Mouse (Mus musculus) embryo, embryonic 9.5 days (tissue): ENCODE data around the gene 5730455P16Rik.
A peak's percentile ranks its signal among the peaks of the same experiment; 100 is the strongest.
"Not testable (repeated sequence)": the region's sequence is repeated elsewhere in the genome, so short reads cannot be mapped to it uniquely, and the experiment has no call there.

ENCODE experiments used
- DNase-seq: peaks from one replicate; pipeline ENCODE4 v3.0.0-alpha.2; 2017; ENCODE audit errors: extremely low spot score

The 5730455P16Rik gene

DNA sequence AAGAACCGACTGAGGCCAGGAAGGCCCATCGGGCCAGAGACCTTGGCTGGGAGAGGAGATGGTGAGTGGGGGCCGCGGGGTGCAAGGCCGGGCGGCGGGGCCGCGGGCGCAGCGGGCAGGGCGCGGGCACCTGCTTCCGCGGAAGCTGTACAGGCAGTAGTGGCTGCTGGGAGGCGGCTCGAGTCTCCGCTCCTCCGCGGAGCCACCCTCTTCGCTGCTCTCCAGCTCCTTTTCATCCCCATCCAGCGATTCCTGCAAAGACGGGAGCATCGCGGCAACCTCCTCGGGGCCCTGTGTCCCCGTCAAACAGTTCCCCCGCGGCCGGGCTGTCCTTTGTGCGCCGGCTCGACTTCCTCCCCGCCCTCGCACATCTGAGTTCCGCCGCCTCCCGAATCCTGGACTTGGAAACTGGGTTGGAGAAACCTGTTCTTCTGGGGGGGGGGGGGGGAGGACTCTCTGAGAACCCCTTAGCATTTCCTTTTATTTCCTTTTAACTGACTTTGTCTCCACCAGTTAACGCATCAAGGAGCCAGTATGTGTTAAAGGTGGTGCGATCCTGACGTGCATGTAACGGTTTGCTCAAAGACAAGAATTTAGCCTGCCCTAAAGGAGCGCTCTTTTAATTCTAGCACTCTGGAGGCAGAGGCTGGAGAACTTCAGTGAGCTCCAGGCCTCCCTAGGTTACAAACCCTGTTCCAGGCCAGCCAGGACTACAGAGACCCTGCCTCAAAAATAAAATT is at the start of gene 5730455P16Rik:
Gene 5730455P16Rik (minus strand): TSS at position 323 of the 740 bp plus-strand sequence.
- peak; percentile 87 for DNase-seq

DNA sequence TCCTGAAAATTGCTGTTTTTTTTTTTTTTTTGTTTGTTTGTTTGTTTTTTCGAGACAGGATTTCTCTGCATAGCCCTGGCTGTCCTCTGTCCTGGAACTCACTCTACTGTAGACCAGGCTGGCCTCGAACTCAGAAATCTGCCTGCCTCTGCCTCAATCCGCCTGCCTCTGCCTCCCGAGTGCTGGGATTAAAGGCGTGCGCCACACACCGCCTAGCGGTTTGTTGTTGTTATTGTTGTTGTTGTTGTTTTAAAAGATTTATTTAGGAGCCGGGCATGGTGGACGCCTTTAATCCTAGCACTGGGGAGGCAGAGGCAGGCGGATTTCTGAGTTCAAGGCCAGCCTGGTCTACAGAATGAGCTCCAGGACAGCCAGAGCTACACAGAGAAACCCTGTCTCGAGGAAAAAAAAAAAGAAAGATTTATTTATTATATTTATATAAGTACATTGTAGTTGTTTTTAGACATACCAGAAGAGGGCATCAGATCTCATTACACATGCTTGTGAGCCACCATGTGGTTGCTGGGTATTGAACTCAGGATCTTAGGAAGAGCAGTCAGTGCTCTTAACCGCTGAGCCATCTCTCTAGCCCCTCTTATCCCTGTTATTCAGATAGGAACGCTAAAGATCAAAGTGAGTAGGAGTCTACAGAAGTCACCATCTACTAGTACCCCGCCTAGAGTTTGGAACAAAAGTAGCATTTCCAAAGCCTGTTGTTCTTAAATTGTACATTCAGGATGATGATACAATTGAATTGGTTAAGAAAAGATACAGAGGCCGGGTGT is 48.4 kb upstream of the 5730455P16Rik start:
- not testable (repeated sequence) for DNase-seq

DNA sequence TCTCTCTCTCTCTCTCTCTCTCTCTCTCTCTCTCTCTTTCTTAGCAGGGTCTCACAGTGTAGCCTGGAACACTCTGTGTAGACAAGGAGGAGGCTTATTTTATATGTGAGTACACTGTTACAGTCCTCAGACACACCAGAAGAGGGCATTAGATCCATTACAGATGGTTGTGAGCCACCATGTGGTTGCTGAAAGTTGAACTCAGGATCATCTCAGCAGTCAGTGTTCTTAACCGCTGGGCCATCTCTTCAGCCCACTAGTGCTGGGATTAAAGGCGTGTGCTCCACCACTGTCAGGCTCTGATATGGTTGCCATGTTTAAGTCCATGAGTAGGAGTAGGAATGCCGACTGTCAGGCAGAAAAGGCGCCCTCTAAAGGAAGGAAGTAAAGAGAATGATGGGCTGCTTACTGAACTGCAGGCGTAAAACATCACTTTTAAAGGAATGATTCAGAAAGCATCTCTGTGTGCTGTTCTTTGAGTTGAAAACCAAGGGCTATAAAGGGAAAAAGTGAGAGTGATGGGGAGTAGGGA is 47.5 kb upstream of the 5730455P16Rik start:
- DNase-seq, result no peak

DNA sequence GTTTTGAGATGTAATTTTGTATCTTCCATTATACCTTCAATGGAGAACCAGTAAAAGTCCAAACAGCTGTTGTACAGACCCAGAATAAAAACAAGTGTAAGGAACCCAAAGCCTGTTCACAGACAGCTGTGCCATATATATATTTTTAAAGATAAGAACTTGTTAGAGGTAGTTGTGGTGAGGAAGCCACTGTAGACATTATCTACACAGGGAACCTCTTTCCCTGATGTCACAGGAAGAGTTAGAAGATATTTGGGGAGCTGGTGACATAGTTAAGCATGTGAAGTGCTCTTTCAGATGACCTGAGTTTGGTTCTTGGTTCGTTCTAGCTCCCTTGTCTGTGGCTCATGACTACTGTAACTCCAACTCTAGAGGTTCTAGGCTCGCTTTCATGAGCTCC is 46.9 kb upstream of the 5730455P16Rik start:
- no peak for DNase-seq

DNA sequence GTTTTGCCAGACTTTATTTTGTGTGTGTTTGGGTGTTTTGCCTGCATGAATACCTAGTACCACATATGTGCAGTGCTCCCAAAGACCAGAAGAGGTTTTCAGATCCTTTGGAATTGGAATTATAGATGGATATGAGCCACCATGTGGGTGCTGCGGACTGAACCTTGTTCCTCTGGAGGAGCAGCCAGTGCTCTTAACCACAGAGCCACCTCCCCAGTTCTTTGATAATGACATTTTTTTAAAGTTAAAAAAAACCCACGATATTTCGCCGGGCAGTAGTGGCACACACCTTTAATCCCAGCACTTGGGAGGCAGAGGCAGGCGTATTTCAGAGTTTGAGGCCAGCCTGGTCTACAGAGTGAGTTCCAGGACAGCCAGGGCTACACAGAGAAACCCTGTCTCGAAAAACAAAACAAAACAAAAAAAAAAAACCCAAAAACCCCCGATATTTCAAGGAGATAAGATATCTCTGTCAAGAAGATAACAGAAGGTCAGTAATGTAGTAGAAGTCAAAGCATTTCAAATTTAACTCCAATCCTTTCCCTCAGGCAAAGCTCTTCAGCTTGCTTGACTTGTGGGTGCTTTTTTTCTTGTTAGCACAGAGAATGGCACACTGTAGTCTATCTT is 43.7 kb upstream of the 5730455P16Rik start:
- no peak for DNase-seq

DNA sequence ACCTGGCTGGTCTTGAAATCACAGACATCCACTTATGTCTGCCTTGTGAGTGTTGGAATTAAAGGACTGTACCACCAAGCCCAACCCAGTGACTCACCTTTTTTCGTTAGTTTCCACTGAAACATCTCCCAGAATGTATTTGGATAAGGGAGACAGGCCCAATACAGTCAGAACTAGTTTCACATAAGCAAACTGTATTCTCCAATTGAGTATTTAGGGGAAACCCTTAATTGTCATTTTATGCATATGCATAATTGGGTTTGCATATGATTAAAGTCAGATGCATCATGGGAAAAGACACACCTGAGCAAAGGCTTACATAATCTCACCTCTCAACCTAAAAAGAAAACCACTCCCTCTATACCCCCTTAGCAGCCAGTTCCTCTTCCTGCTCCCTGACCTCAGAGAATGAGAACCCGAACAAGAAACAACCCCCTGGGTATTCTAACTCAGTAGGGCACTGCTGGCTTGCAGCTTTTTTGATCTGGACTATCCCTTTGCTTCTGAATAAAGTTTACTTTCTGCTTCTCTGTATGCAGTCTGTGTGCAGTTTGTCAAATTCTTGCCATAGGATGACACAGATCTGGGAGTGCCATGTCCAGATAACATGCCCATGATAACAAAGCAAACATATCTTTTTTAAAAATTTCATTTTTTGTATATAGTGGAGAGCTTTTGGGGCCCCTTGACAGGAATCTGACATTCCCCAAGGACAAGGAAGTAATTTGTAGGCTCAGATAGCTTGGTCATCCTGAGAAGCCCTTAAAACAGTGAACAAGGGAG is 42.6 kb upstream of the 5730455P16Rik start:
- no peak for DNase-seq

DNA sequence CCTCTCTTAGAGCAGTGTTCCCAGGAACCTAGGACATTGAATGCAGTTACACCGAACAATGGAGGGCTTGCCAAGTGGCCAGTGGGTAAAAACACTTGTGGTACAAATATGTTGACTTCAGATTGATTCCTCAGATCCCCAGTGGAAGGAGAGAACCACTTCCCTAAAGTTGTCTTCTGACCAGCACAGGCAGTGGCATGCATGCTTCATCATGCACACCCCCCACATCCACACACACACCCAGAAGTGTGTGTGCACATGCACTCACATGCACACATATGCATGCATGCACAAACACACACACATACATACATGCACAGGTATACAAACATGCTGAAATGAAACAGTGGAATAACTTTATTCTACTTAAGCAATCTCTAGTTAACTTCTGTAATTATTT is 41.9 kb upstream of the 5730455P16Rik start:
- no peak for DNase-seq

DNA sequence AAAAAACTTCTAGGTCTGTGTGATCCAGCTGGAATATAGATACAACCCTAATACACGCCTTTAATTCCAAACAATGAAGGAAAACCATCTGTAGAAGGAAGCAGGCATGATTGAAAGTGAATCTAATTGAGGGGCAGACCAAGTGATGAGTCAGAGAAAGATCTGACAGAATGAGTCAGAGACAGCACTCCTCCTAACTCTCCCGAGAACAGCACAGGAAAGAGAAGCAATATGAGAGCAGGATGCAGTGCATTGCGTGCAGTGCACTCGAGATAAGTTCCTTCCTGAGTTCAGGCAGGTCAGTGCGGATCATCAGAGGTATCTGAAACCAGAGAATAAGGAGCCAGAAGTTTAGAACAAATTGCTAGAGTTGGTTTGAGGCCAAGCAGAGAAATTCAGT is 39.3 kb upstream of the 5730455P16Rik start:
- no peak for DNase-seq

DNA sequence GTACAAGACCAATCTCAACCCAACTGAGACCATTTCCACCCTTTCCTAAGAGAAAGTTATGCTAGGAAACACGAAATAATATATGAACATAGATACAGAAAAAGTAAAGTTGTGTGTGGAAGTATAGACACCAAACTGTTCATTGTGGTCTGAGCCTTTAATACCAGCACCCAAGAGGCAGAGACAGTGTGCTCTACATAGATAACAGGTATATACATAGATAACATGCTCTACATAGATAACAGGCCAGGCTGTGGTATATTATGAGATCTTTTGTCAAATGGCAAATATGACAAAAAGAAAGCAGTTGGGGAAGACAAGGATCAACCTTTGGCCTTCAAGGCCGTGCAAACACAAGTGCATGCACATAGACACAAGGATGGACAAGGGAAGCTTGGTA is 32.5 kb upstream of the 5730455P16Rik start:
- DNase-seq, result no peak

DNA sequence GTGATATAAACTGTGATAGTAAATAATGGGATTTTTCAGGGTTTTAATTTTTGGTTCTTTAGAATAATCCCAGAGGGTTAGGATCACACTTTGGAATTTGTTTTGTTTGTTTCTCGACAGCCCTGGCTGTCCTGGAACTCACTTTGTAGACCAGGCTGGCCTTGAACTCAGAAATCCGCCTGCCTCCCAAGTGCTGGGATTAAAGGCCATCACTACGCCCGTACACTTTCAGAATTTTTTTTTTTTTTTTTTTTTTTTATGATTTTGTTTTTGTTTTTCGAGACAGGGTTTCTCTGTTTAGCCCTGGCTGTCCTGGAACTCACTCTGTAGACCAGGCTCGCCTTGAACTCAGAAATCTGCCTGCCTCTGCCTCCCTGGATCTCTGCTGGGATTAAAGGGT is 30.0 kb upstream of the 5730455P16Rik start:
- DNase-seq, result not testable (repeated sequence)

DNA sequence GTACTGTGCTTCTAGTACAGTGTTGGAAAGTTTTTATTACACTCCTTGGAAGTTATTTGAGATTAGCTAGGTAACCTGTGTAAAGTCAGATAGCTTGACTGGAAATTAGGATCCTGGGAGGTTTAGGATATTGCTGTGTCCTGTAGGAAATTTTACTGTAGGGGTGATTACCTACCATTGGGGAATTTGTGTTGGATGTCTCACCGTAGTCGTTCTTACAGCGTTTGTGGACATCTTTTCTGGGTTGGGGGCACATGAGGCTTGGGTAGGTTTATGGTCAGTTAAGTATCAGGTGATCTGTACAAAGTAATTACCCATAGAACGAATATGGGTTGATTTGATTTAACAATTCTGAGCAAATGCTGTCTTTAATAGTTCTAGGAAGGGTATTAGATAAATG is 18.8 kb upstream of the 5730455P16Rik start:
- DNase-seq, result no peak

DNA sequence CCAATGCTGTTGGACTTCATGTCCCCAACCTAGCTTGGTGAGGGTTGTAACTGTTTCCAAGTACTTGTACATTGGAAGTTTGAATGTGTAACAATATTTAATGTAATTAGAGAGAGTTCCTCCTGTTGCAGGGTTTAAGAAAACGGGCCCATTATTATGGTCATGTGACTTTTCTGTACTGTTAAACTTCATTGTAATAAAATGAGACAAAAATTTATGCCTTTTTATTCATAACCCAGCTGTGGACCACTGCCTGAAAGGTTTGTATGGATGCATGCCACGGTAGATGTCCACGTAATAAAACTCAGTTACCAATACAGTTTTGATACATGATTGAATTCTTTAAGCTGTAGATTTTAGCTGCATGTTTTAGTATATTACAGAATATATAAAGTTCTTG is 18.1 kb upstream of the 5730455P16Rik start:
- DNase-seq, result no peak

DNA sequence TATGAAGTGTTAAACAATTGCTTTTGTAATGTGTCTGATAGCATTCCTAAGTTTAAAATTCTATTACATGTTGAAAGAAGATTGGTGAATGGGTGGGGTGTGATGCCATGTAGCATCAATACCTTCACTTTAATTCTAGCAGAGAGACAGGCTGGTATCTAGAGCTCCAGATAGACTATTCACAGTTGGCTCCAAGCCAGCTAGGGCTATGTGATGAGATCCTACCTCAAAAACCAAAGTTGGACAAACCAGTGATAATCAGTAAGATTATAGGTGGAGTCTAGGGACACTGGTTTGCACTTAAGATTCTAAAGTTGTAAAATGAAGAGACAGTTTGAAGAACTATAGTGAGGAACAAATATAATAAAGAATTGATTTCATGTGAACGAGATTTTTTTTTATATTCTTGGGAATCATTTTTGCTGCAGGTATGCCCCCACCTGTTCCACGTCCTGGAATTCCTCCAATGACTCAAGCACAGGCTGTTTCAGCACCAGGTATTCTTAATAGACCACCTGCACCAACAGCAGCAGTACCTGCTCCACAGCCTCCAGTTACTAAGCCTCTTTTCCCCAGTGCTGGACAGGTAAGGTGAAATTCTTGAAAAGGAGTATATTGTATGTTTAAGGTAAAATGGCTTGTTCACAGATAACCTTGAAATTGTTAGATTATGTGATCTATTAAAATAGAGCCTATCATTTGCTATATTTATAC is 13.7 kb upstream of the 5730455P16Rik start:
- no peak for DNase-seq

DNA sequence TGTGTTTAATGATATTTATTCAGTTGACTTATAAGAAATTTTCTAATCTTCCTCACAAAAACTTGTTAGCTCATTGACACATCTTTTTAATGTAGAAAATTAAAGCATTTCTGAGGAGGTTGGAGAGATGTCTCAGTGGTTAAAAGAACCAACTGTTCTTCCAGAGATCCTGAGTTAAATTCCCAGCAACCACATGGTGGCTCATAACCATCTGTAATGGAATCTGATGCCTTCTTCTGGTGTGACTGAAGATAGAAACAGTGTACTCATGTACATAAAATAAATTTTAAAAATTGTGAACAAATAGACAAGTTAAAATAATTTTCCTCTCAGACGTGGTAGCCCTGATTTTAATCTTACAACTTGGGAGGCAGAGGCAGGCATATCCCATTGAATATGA is 12.1 kb upstream of the 5730455P16Rik start:
- DNase-seq, result no peak

DNA sequence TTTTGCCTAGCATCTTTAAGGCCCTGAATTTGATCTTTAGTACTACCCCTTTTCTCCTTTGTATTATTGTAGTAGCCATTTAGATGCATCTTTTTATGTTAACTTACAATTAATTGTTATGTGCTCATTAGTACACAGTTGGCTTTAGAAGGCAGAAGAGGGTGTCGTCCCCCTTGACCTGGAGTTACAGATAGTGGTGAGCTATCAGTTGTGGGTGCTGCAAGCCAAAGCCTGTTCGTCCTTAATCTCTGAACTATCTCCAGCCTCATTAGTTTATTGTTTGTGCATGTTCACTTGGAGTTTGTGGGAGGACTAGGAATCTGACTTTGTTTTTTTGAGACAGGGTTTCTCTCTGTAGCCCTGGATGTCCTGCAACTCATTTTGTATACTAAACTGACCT is 9.0 kb upstream of the 5730455P16Rik start:
- no peak for DNase-seq

DNA sequence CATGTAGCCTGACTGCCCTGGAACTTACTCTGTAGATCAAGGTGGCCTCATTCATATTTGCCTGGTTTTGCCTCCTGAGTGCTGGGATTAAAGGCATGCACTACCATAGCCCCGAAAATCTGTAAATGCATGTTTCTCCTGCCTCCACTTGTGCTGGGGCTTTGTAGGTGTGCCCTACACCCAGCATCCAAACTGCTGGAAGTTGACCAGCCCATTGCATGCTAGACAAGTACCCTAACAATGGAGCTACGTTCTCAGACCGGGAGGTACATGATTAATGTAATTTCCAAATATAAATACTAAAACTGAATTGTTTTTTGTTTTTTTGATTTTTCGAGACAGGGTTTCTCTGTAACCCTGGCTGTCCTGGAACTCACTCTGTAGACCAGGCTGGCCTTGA is 7.2 kb upstream of the 5730455P16Rik start:
- DNase-seq, result no peak

DNA sequence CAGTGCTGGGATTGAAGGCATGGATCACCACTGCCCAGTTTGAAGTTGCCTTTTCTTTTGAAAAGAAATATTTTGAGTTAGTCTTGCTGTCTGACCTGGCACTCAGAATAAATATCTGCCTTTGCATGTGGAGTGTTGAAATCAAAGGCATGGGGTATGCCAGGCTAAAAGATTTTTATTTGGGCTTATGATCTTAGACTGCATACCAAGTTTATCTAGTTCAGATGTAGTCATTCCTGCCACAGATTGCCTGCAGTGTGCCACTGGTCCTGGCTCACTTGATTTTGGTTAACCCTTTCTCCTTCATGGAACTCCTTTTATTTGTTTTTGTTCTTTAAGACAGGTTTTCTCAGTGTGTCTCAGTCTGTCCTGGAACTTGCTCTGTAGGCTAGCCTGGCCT is 6.6 kb upstream of the 5730455P16Rik start:
- peak; percentile 20 for DNase-seq

DNA sequence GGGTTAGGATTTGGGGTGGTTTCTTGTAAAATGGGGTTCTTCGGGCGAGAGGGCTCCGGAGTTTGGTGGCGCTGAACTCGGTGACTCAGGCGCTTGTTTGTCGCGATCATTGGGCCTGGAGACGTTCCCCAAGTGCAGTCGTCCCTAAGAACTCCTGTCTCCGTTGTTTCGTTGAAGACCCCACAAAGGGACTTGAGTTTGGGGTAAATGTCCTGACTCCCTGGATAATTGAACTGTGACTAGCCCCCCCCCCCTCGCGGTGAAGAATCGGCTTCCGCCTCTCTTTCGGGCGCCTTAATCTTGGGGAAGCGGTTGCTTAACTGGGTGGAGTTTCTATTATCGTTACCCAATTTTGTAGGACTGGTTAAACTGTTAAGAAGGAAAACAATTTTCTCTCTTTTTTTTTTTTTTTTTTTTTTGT is 5.8 kb upstream of the 5730455P16Rik start:
- no peak for DNase-seq

DNA sequence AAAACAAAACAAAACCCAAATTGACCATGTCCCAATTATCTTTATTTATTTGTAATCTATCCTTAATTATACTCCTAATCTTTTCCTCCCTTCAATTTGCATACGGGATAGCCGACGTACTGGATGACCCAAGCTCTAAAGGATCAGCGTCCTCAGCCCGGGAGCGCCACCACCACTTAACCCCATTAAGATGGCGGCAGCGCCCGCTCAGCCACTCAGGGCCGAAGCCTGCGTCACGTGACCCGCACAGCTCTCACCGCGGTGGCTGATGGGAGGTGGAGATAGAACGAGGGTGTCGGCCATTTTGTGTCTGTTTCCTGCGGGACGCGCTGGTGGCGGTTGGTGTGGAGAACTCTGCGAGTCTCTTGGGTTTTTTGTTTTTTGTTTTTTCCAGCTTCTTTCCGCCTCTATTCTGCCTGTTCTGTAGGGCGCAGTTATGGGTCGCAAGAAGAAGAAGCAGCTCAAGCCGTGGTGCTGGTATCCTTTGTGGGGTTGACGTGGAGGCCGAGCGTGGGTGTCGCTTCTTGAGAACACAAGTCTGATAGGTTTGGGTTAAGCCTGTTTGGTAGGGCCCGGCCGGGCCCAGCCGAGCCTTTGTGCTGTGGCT is 5.3 kb upstream of the 5730455P16Rik start, which contains the start of gene Zfp207:
Gene Zfp207 (plus strand): TSS at position 261 of the 607 bp plus-strand sequence.
- DNase-seq, result peak; percentile 94

DNA sequence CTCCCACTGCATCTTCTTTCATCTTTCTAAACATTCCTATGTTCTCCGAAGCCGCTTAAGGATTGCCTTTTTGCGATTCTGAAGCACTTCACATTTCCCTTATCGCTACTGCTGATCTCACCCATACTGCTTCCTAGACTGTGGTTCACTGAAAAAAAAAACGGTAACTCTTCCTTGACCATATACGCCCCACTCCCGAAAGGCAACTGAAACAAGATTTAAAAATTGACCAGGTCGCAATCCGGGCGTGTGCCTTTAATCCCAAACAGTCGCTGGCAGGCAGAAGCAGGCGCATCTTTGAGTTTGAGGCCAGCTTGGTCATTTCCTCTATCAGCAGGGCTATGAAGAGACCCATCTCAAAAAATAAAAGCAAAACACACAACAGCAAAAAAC is 4.8 kb upstream of the 5730455P16Rik start:
- DNase-seq, result no peak
